8 mouse cellular contexts compared by ENCODE assay signal in the genomic region with DNA sequence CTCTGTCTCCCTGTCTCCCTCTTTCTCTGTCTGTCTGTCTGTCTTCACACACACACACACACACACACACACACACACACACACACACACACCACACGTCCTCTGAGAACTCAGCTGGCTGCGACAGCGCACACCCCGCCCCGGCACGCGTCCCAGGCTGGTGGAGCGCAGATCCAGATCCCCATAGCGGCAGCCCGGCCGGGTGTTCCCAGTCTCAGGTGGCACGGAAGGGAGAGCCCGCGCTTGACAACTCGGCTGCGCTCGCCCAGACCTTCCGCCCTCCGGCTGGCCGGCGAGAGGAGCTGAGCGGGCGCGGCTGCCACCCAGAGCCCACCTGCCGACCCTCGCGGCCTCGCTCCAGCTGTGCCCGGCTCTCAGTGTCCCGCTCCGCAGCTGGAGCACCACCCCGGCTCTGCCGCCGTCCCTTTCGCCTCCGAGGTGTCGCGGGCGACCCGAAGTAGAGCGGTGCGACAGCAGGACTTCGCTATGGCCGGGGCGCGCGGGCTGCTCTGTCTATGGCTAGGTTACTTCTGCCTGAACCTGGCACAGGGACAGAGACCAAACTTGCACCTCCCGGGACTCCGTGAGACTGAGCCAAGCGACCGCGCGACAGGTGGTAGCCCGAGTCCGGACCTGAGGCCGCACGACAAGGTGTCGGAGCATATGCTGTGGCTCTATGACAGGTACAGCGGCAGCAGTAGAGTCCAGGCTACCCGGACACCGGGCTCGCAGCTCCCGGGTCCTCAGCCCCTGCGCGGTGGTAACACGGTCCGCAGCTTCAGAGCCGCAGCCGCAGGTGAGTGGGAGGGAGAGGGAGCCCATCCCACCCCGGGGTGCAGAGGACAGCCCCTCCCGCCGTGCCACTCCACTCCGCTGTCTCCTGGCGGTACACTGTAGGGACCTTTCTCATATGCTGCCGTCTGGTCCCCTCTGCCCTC. TPM values are rescaled to one million over a fixed set of nuclear protein-coding genes. Genes with fewer than 3 reads are reported as not detected.
DNase-seq lines count a peak whose midpoint lies in the region; ATAC-seq and TF ChIP-seq lines count a peak whose summit lies in the region.

No protein-coding gene starts in this region.

- H3K27me3 ChIP-seq in heart, embryonic 15.5 days: peaks cover 62% of the 10 kb centered on the region

- no peaks in the 10 kb centered on the region for H3K9me3 ChIP-seq in heart, embryonic 15.5 days (replicated peaks)

- no peaks in the 10 kb centered on the region for H3K4me1 ChIP-seq in cortical plate, adult 2 months (ENCODE audit: control insufficient read depth, insufficient read depth, low read length)
- H3K4me1 ChIP-seq in heart, embryonic 15.5 days (replicated peaks): peaks cover 12% of the 10 kb centered on the region

- peak overlapping the region; percentile 40; the same call in 1 of the 2 replicates for H3K27ac ChIP-seq in cortical plate, adult 2 months (ENCODE audit: insufficient read depth, low read length)
- no peak overlapping the region for H3K27ac ChIP-seq in heart, embryonic 15.5 days

- peak overlapping the region; percentile 65 for H3K4me3 ChIP-seq in cortical plate, adult 2 months (ENCODE audit: insufficient read depth, low read length)
- peak overlapping the region; percentile 61 for H3K4me3 ChIP-seq in heart, embryonic 15.5 days

- H3K36me3 ChIP-seq in heart, embryonic 15.5 days: no peaks in the 10 kb centered on the region

- H3K9ac ChIP-seq in heart, embryonic 15.5 days: peak overlapping the region; percentile 49; the same call in 1 of the 2 replicates

- peak overlapping the region; percentile 99 for H3K4me2 ChIP-seq in heart, embryonic 15.5 days

- under 1% methylated on average over 75 of the region's 75 CpGs for WGBS in heart, embryonic 15.5 days

- peak; percentile 10 to 17 for DNase-seq in layer of hippocampus, postnatal 14 days (ENCODE audit: low spot score in 2 of 2)
- no peak for DNase-seq in layer of hippocampus, postnatal 25 days (ENCODE audit: extremely low spot score in 1 of 2, low spot score in 1 of 2)
- DNase-seq in kidney, postnatal 4 days: peak; percentile 71 to 79
- DNase-seq in lung, postnatal 4 days: peak; percentile 49 to 70
- peak; percentile 56 for DNase-seq in urinary bladder, postnatal 25 days (ENCODE audit: low spot score)
- no peak for DNase-seq in cerebellum, adult 18-20 months

- TF ChIP-seq POLR2A in cortical plate, adult 2 months (IDR thresholded peaks at IDR 0.05; ENCODE audit: extremely low read depth, insufficient read depth, low read length): no peak

- TF ChIP-seq CTCF in cortical plate, adult 2 months (IDR thresholded peaks at IDR 0.05; ENCODE audit: extremely low read depth, insufficient read depth, low read length): no peak

- peak; percentile 47 for ATAC-seq in heart, embryonic 15.5 days (replicated peaks; ENCODE audit: insufficient number of reproducible peaks, insufficient read depth, low FRiP score, low read depth)

RNA-seq across cellular contexts. Expression of a gene that starts 0.7 kb away (rescaled TPM):
- total RNA-seq in layer of hippocampus, postnatal 14 days (2021): 1 to 10 TPM; 3.5 to 3.9 TPM
- 1 to 10 TPM; 3.6 to 3.7 TPM for total RNA-seq in layer of hippocampus, postnatal 25 days (2021)
- 7.1 TPM in 2 replicates for polyA plus RNA-seq in cortical plate, adult 2 months (2012; rRNA removed)
- polyA plus RNA-seq in heart, embryonic 15.5 days (2015; fragmentation: Nextera tagmentation; extraction: Ambion mirVana): 0.83 and 2.1 TPM in 2 replicates

Comparison
In these comparisons a context has a peak if more than half of its experiments do, and no peak if none do; other contexts are left out.
1. DNase-seq: peak in layer of hippocampus, postnatal 14 days (2 of 2), kidney, postnatal 4 days (2 of 2), lung, postnatal 4 days (2 of 2) and urinary bladder, postnatal 25 days (single experiment); none in layer of hippocampus, postnatal 25 days (0 of 2) and cerebellum, adult 18-20 months (0 of 2).